Mouse (Mus musculus) macrophage (primary cell): Measurements from ENCODE around the gene Krtap4-6. TPM values are rescaled to one million over a fixed set of nuclear protein-coding genes. Genes with fewer than 3 reads are reported as not detected.

Experiments used
- H3K27ac ChIP-seq: fragments of 350-480 bp; formaldehyde crosslinking; 2 replicates; pipeline ENCODE4 v1.9.0; 2021
- H3K36me3 ChIP-seq: fragments of 350-480 bp; formaldehyde crosslinking; 2 replicates; pipeline ENCODE4 v1.9.0; 2021; ENCODE audit errors: inconsistent target
- H3K4me3 ChIP-seq: fragments of 350-480 bp; formaldehyde crosslinking; 2 replicates; pipeline ENCODE4 v1.9.0; 2021; ENCODE audit errors: inconsistent target
- H3K79me2 ChIP-seq: fragments of 350-480 bp; formaldehyde crosslinking; 2 replicates; pipeline ENCODE4 v1.9.0; 2021; ENCODE audit errors: inconsistent target
- WGBS: methylation state at CpG from one replicate; pipeline ENCODE4 v1.1.7; 2026; ENCODE audit warnings: inconsistent platforms; ENCODE audit not compliant: missing documents; 5-methylcytosine and 5-hydroxymethylcytosine counted together
- polyA plus RNA-seq: library from polyadenylated mRNA; stranded (reverse); fragments of 250-400 nt; gene quantifications from 3 replicates; pipeline ENCODE4 v1.2.4, GENCODE M21; 2018; ENCODE audit warnings: inconsistent platforms

Krtap4-6 gene
- polyA plus RNA-seq, 1 experiment from 2014 or later = not detected

DNA sequence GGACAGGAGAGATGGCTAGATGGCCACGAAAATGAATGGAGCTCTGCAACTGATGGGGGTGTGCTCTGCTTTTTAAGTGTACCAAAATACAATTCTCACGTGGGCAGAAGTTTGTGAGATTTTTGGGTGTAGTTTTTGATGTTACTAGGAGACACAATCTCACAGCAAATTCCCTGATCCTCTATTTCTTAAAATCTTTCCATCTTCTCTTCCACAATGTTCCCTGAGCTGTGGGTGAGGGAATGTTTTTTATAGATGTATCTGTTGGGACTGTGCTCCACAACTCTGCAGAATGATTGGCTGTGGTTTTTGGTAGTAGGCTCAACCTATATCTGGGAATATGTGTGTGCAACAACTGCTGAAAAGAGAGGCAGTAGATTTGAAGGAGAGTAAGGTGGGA, 32.5 kb downstream of the Krtap4-6 start:
- no peak overlapping the region for H3K4me3 ChIP-seq
- H3K36me3 ChIP-seq = no peaks in the 10 kb centered on the region
- H3K27ac ChIP-seq = no peak overlapping the region
- no peaks in the 10 kb centered on the region for H3K79me2 ChIP-seq
- 55% methylated on average over 2 of the region's 2 CpGs for WGBS

DNA sequence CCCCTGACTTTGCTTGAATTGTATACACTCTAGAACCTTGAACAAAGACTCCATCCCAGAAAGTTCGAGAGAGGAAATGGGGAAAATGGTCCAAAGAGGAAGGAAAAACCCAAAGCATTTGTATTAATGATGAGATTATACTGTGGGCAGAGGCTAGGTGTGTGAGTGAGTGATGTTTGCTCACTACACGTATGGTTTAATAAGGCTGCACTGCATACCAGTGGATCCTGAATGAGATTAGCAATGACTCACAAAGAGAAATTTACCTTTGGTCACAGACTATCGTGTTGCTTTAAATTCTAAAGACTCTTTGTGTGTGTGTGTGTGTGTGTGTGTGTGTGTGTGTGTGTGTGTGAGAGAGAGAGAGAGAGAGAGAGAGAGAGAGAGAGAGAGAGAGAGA, 34.9 kb downstream of the Krtap4-6 start:
- Histone ChIP-seq H3K27ac (no peak overlapping the region), H3K4me3 (no peak overlapping the region), H3K36me3 (no peaks in the 10 kb centered on the region), H3K79me2 (no peaks in the 10 kb centered on the region)
- 81% methylated on average over 3 of the region's 3 CpGs for WGBS

DNA sequence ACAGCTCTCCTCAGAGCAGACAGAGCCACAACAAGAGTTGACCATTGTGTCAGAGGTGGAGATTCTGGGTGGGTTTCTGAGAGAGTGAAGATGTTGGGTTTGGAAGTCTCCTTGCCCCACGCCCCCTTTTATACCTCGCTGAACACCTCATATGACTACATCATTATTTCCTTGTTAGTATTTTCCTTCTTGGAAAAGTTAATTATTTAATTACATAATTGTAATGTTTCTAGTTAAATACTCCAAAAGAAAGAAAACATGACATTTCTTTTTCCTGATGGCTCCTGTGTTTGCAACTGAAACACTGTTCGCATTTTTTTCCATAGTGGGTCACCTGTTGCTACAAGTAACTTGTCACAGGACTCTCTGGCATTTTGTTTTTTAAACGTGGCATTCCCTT, 37.6 kb downstream of the Krtap4-6 start, which contains the start of gene Krtap4-1:
TSS of gene Krtap4-1 (minus strand) at position 101 of the 400 bp plus-strand sequence.
- Histone ChIP-seq H3K36me3 (no peaks in the 10 kb centered on the region), H3K4me3 (no peak within 1 kb of the TSS), H3K79me2 (no peaks in the 10 kb centered on the region), H3K27ac (no peak within 1 kb of the TSS)
- 78% methylated on average over 4 of the region's 4 CpGs for WGBS

DNA sequence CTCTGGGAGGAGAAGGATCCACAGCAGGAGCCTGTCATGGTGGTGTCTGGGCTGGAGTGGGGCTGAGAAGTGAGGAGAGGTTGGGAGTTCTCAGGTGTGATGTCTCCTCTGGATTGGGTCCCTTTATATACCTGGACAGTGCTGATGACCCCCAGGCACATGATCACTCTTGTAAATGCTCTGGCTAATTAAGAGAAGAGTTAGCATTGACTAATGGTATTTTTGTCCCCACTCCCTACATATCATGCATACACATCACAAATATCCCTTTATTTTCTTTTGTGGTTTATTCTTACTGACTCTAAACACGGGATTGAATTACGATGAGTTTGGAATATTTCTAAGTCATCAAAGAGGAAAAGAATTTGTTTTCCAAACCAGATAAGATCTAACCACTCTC, 45.4 kb downstream of the Krtap4-6 start, which contains the start of gene Gm11562:
TSS of gene Gm11562 (minus strand) at position 101 of the 400 bp plus-strand sequence.
- Histone ChIP-seq H3K36me3 (no peaks in the 10 kb centered on the region), H3K79me2 (no peaks in the 10 kb centered on the region), H3K4me3 (no peak within 1 kb of the TSS), H3K27ac (no peak within 1 kb of the TSS)
- 83% methylated on average over 2 of the region's 2 CpGs for WGBS

Other genes with a start within 250 kb of the Krtap4-6 start
- gene Krt12, start 243.7 kb downstream of the Krtap4-6 start, polyA plus RNA-seq = not detected in 3 replicates
- not detected in 3 replicates for gene Krt20, start 227.8 kb downstream of the Krtap4-6 start, polyA plus RNA-seq
- not detected in 3 replicates for gene Krt23, start 172.8 kb downstream of the Krtap4-6 start, polyA plus RNA-seq
- not detected in 3 replicates for gene Krt39, start 144.6 kb downstream of the Krtap4-6 start, polyA plus RNA-seq
- gene Krt40, start 122.8 kb downstream of the Krtap4-6 start, polyA plus RNA-seq = not detected in 3 replicates
- gene Krtap3-3, start 115.1 kb downstream of the Krtap4-6 start, polyA plus RNA-seq = not detected in 3 replicates
- gene Krtap3-2, start 109.1 kb downstream of the Krtap4-6 start, polyA plus RNA-seq = not detected in 3 replicates
- not detected in 3 replicates for gene Gm11939, start 106.5 kb downstream of the Krtap4-6 start, polyA plus RNA-seq
- gene Krtap3-1, start 99.3 kb downstream of the Krtap4-6 start, polyA plus RNA-seq = not detected in 3 replicates
- not detected in 3 replicates for gene Krtap1-5, start 84.9 kb downstream of the Krtap4-6 start, polyA plus RNA-seq
- not detected in 3 replicates for gene Krtap1-4, start 82.3 kb downstream of the Krtap4-6 start, polyA plus RNA-seq
- gene Krtap1-3, start 74.6 kb downstream of the Krtap4-6 start, polyA plus RNA-seq = not detected in 3 replicates
- gene Krtap9-3, start 67.9 kb downstream of the Krtap4-6 start, polyA plus RNA-seq = not detected in 3 replicates
- gene Gm11938, start 62.7 kb downstream of the Krtap4-6 start, polyA plus RNA-seq = not detected in 3 replicates
- not detected in 3 replicates for gene Gm11937, start 55.8 kb downstream of the Krtap4-6 start, polyA plus RNA-seq
- gene Krtap2-4, start 51.1 kb downstream of the Krtap4-6 start, polyA plus RNA-seq = not detected in 3 replicates
- gene Gm11562, start 45.5 kb downstream of the Krtap4-6 start, polyA plus RNA-seq = not detected in 3 replicates
- not detected in 3 replicates for gene Krtap4-1, start 37.7 kb downstream of the Krtap4-6 start, polyA plus RNA-seq
- gene Krtap4-2, start 30.9 kb downstream of the Krtap4-6 start, polyA plus RNA-seq = not detected in 3 replicates
- not detected in 3 replicates for gene Krtap4-7, start 21.9 kb downstream of the Krtap4-6 start, polyA plus RNA-seq
- not detected in 3 replicates for gene Gm11555, start 15.7 kb downstream of the Krtap4-6 start, polyA plus RNA-seq
- gene Gm11563, start 7.0 kb downstream of the Krtap4-6 start, polyA plus RNA-seq = not detected in 3 replicates
- gene Gm14190, start 24.8 kb upstream of the Krtap4-6 start, polyA plus RNA-seq = not detected in 3 replicates
- gene Gm14180, start 68.3 kb upstream of the Krtap4-6 start, polyA plus RNA-seq = not detected in 3 replicates
- gene Gm11595, start 107.0 kb upstream of the Krtap4-6 start, polyA plus RNA-seq = not detected in 3 replicates
- gene Krtap4-8, start 114.7 kb upstream of the Krtap4-6 start, polyA plus RNA-seq = not detected in 3 replicates
- not detected in 3 replicates for gene Krtap4-9, start 119.2 kb upstream of the Krtap4-6 start, polyA plus RNA-seq
- gene Gm11596, start 127.5 kb upstream of the Krtap4-6 start, polyA plus RNA-seq = not detected in 3 replicates
- gene Gm11569, start 133.0 kb upstream of the Krtap4-6 start, polyA plus RNA-seq = not detected in 3 replicates
- gene Gm11554, start 138.5 kb upstream of the Krtap4-6 start, polyA plus RNA-seq = not detected in 3 replicates
- gene Krtap4-13, start 143.9 kb upstream of the Krtap4-6 start, polyA plus RNA-seq = not detected in 3 replicates
- gene Gm11564, start 149.7 kb upstream of the Krtap4-6 start, polyA plus RNA-seq = not detected in 3 replicates
- gene 2300003K06Rik, start 172.1 kb upstream of the Krtap4-6 start, polyA plus RNA-seq = not detected in 3 replicates
- not detected in 3 replicates for gene Krtap4-16, start 185.6 kb upstream of the Krtap4-6 start, polyA plus RNA-seq
- gene Gm11568, start 192.0 kb upstream of the Krtap4-6 start, polyA plus RNA-seq = not detected in 3 replicates
- gene Gm11559, start 198.5 kb upstream of the Krtap4-6 start, polyA plus RNA-seq = not detected in 3 replicates
- gene Krtap9-1, start 207.4 kb upstream of the Krtap4-6 start, polyA plus RNA-seq = not detected in 3 replicates
- gene Gm11567, start 213.2 kb upstream of the Krtap4-6 start, polyA plus RNA-seq = not detected in 3 replicates
- not detected in 3 replicates for gene Krtap31-1, start 242.0 kb upstream of the Krtap4-6 start, polyA plus RNA-seq
- not detected in 3 replicates for gene Gm11565, start 248.8 kb upstream of the Krtap4-6 start, polyA plus RNA-seq